Mouse (Mus musculus) small intestine, adult 2 months (tissue): Measurements from ENCODE around the gene Tceanc.

ENCODE experiments used
- CTCF ChIP-seq: fragments of 200-500 bp; IDR thresholded peaks from 2 replicates; pipeline ENCODE4 v1.5.1; 2012; ENCODE audit warnings: low read depth, mild to moderate bottlenecking, control low read depth, inconsistent platforms, low read length, moderate library complexity, mixed read lengths; ENCODE audit not compliant: insufficient replicate concordance, insufficient read length; ENCODE audit errors: extremely low read depth
- POLR2A ChIP-seq: fragments of 200-500 bp; IDR thresholded peaks from 2 replicates; pipeline ENCODE4 v1.6.1; 2012; ENCODE audit warnings: low read depth, mild to moderate bottlenecking, control low read depth, inconsistent platforms, low read length, moderate library complexity

DNA sequence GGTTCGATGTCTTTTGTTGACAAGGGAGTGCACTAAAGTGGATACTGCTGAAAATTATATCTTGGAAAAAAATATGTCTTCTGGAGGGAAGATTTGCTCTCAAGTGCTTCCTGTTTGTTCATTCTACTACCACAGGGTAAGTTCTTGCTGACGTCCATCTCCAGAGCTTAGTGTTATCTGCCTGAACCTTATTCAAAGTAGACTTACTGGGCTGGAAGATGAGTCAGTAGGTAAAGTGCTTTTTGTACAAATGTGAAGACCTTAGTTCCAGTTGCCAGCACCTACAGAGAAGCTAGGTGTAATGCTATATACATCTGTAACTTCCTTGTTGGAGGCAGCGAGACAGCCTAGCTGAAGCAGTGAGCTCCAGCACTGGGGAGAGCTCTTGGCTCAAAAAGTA is 2.4 kb downstream of the Tceanc start:
- TF ChIP-seq POLR2A = no peak
- TF ChIP-seq CTCF = no peak
